Mouse (Mus musculus): ENCODE data around the gene Crebbp.
"Not testable (repeated sequence)": the region's sequence is repeated elsewhere in the genome, so short reads cannot be mapped to it uniquely, and the experiment has no call there.

Crebbp gene

DNA sequence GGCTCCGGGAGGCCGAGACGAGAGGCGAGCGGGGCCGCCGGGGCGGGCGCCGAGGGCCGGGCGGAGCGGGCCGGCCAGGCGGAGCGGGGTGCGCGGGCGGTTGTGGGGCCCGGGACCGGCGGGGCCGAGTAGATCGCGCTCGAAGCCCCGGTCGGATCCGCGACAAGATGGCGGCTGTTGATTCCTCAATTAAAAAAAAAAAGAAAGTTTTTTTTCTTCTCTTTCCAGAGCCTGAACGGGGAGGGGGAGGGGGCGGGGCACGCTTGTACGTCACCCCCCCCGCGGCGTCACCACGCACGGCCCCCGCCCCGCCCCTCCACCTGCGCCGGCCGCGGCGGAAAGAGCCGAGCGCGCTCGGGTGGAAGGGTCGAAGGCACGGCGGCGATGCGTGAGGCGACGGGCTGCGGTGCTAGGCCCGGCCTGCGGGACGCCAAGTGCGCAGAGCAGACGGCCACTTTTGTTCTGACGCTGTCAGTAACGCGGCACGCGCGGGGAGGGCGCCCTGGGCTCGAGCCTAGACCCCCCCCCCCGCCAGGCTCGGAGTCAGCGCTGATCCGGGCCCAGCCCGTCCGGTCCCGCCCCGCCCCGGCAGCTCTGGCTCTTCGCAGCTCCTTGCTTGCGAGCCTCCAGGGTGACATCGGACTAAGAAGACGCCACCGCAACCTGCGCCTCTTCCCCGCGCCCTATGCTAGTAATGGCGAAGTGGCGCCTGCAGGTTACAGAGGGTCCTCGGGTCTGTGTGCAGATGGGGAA lies at the start of gene Crebbp:
Gene Crebbp, minus strand, starts transcription at position 199 of the 753 bp plus-strand sequence.
- DNase-seq (ENCODE audit: low spot score in 2 of 2), result peak; percentile 84 to 89

- no peak for DNase-seq (ENCODE audit: low spot score in 2 of 2)
These were observed 49.7 kb upstream of the Crebbp start for GRCm38 (mm10) chr16:4263486-4263885.

DNA sequence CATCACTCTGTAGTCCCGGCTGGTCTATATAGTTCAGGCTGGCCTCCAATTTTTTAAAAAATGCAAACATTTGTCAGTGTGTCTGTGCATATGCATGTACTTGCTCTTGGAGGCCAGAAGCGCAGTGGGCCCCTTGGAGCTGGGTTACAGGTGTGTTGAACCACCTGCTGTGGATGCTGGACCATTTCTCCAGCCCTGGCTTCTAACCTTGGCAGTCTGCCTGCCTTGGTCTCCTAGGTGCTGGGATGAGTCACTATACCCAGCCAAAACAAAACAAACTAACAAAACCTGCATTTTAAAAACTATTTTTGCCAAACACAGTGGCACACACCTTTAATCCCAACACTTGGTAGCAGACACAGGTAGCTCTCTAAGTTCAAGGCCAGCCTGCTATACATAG lies 43.7 kb upstream of the Crebbp start:
- DNase-seq (ENCODE audit: low spot score in 2 of 2), result no peak

DNA sequence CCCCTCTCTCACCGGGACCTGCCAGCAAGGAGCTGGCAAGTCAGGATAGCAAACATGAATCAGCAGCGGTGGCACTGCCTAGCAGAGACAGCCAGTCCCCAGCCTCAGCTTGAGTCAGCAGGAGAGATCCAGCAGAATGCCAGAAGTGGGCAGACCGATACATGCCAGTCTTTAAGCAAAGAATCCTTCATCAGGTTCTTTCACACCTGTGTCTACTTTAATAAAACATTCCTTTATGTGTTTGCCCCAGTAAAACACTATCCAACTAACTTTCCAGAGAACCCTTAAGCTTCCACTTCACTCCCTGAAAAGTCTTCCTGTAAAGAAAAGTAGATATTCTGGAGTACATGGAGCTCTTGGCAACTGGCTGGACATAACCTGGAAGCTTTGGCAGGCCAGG lies 35.0 kb upstream of the Crebbp start:
- no peak for DNase-seq (ENCODE audit: low spot score in 2 of 2)

DNA sequence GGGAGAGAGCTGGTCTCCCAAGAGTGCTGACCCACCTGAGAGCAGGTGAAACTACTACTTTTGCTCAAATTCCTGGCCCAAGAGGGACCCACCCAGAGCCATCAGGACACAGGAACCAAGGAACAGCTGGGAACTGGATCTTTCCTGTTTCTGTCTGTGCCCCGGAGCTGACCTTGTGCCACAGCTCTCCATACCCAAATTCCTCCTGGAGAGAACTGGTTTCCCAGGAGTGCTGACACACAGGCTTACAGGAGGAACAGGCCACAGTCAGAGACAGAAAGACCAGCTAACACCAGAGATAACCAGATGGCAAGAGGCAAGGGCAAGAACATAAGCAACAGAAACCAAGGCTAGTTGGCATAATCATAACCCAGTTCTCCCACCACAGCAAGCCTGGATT lies 31.4 kb upstream of the Crebbp start:
- DNase-seq (ENCODE audit: low spot score in 2 of 2), result not testable (repeated sequence)

GRCm38 (mm10) chr16:4236131-4236530 lies 22.3 kb upstream of the Crebbp start:
- DNase-seq (ENCODE audit: low spot score in 2 of 2), result no peak

GRCm38 (mm10) chr16:4235587-4235986 lies 21.8 kb upstream of the Crebbp start:
- no peak for DNase-seq (ENCODE audit: low spot score in 2 of 2)

GRCm38 (mm10) chr16:4225841-4226240 lies 12.0 kb upstream of the Crebbp start:
- no peak for DNase-seq (ENCODE audit: low spot score in 2 of 2)

DNA sequence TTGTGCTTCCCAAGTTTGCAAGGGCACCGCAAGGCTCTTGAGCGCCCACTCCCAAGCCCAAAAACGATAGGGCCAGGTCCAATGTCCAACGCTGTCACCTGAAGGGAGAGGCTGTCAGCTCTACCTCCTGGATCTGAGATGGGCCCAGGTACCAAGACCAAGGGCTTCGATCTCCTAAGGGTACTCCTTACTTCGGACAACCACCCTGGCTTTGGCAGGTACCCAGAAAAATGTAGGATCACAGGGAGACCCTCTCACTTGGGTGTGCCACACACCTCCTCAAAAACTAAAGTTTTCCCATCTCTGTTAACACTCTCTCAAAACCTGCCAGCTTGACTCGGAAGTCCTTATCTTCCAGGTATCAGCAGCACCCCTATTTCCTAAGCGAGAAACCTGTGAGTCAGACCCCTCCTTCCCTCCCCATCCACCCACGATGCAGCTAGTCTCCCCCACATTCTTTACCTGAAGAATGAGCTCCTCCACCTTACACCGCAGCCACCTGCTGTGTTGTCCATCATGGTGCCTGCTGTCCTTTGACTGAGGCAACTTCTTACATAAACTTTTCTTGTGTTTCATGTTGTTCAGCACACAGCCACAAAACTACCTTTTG lies 939 bp upstream of the Crebbp start:
- DNase-seq (ENCODE audit: low spot score in 2 of 2), result no peak

GRCm38 (mm10) chr16:4212963-4213798 lies 616 bp downstream of the Crebbp start:
- peak; percentile 51 to 69 for DNase-seq (ENCODE audit: low spot score in 2 of 2)

GRCm38 (mm10) chr16:4212167-4212962 lies 1.4 kb downstream of the Crebbp start:
- DNase-seq (ENCODE audit: low spot score in 2 of 2), result no peak

- no peak for DNase-seq (ENCODE audit: low spot score in 2 of 2)
These were observed 3.5 kb downstream of the Crebbp start for GRCm38 (mm10) chr16:4210290-4210689.

- no peak for DNase-seq (ENCODE audit: low spot score in 2 of 2)
These were observed 10.2 kb downstream of the Crebbp start for GRCm38 (mm10) chr16:4203592-4203991.

- DNase-seq (ENCODE audit: low spot score in 2 of 2), result no peak
These were observed 13.8 kb downstream of the Crebbp start for GRCm38 (mm10) chr16:4199995-4200394.

GRCm38 (mm10) chr16:4199566-4199965 lies 14.2 kb downstream of the Crebbp start:
- no peak for DNase-seq (ENCODE audit: low spot score in 2 of 2)

GRCm38 (mm10) chr16:4198004-4198403 lies 15.8 kb downstream of the Crebbp start:
- no peak for DNase-seq (ENCODE audit: low spot score in 2 of 2)

DNA sequence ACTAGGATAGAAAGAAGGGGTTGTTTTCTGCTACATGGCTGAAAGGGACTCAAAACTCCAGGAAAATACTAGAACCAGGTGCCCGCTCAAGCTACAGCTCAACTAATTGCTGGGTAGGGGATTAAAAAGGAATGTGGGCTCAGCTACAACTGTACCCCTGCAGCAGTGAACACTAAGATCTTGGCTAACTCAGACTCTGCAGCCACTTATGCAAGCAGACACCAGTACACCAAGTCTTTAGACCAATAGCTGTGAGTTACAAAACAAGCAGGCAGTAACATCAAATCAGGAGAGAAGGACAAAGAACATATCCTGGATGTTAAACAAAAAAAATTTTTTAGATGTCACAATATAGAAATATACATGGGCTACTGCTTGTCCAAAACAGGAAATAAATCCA lies 23.6 kb downstream of the Crebbp start:
- DNase-seq (ENCODE audit: low spot score in 2 of 2), result no peak

DNA sequence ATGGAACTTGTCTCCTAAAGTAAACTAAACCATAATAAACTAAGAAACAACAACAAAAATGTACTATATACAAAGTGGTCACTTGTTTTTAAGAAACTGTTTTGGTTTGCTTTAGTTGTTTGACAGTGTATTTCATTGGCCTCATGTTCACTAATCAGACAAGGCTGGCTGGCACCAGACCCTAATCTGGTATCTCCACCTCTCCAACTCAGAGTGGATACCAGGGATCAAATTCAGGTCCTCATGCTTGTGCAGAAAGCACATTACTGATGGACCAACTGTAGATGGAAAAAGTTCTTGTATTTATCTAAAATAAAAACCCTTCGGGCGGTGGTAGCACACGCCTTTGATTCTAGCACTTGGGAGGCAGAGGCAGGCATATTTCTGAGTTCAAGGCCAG lies 38.7 kb downstream of the Crebbp start:
- no peak for DNase-seq (ENCODE audit: low spot score in 2 of 2)

DNA sequence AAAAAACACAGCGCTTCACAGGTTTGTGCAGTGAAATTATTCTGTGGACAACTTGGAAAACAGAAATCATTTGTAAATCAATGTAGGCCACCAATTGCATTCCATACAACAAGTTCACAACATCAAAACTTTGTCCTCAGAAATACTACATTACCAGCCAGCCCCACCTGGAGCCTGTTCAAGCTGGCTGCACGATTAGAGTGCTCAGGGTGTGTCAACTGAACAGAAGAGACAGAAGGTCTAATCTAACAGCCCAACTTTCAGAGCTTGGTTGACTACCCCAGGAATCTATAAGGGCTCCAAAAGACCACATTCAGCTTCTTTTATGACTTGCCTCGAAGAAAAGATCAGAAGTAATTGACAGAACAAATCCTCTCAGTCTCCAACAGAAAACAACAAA lies 44.3 kb downstream of the Crebbp start:
- DNase-seq (ENCODE audit: low spot score in 2 of 2), result no peak

- DNase-seq (ENCODE audit: low spot score in 2 of 2), result no peak
These were observed 45.3 kb downstream of the Crebbp start for GRCm38 (mm10) chr16:4168476-4168875.

DNA sequence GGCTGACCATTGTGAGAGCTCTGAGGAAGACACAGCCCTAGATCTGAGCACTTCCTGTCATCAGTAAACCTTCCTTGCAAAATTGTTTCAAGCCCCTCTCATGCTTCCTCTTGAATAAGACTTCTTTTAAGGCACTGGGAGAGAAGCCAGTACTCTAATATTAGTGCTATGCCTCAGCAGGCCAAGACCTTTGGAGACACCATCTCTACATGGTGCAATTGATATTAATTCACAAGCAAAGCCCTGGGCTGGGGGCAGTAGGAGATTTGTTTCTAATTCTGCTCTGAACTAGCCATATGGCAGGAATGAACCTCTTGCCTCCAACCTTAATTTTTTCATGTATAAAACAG lies 52.9 kb downstream of the Crebbp start:
- DNase-seq (ENCODE audit: low spot score in 2 of 2), result no peak

All from natural killer cell, adult 2 months (primary cell).